Mouse (Mus musculus) liver (tissue): ENCODE results near the gene Gm12184.
"Not testable (repeated sequence)": the region's sequence is repeated elsewhere in the genome, so short reads cannot be mapped to it uniquely, and the experiment has no call there.

Experiments
- DNase-seq: peaks from one replicate; pipeline ENCODE4 v3.0.0-alpha.2; 2020; ENCODE audit warnings: mixed read lengths

The Gm12184 gene

GRCm38 (mm10) chr11:48821299-48821698 lies 5.2 kb downstream of the Gm12184 start:
- not testable (repeated sequence) for DNase-seq

GRCm38 (mm10) chr11:48820308-48820674 lies 6.2 kb downstream of the Gm12184 start:
- DNase-seq = no peak

GRCm38 (mm10) chr11:48819614-48820307 lies 6.7 kb downstream of the Gm12184 start:
- no peak for DNase-seq

- DNase-seq = peak; percentile 89
Observed at GRCm38 (mm10) chr11:48818346-48818745, 8.1 kb downstream of the Gm12184 start.

GRCm38 (mm10) chr11:48817794-48818193 lies 8.7 kb downstream of the Gm12184 start:
- DNase-seq = no peak

GRCm38 (mm10) chr11:48816800-48817665 lies 9.4 kb downstream of the Gm12184 start, which contains the start of gene Trim41:
Gene Trim41 (minus strand): TSS chr11:48817353.
- DNase-seq = peak; percentile 100

- DNase-seq = peak; percentile 32
Observed at GRCm38 (mm10) chr11:48816281-48816781, 10.1 kb downstream of the Gm12184 start.

- DNase-seq = no peak
Observed at GRCm38 (mm10) chr11:48815851-48816250, 10.6 kb downstream of the Gm12184 start.

- no peak for DNase-seq
Observed at GRCm38 (mm10) chr11:48813782-48814181, 12.7 kb downstream of the Gm12184 start.

- no peak for DNase-seq
Observed at GRCm38 (mm10) chr11:48810142-48810541, 16.3 kb downstream of the Gm12184 start.

- DNase-seq = no peak
Observed at GRCm38 (mm10) chr11:48809434-48809830, 17.0 kb downstream of the Gm12184 start.

GRCm38 (mm10) chr11:48808737-48809433 lies 17.6 kb downstream of the Gm12184 start:
- no peak for DNase-seq

GRCm38 (mm10) chr11:48808304-48808646 lies 18.2 kb downstream of the Gm12184 start:
- no peak for DNase-seq

GRCm38 (mm10) chr11:48807563-48808303 lies 18.7 kb downstream of the Gm12184 start:
- DNase-seq = no peak

GRCm38 (mm10) chr11:48806856-48807562 lies 19.4 kb downstream of the Gm12184 start:
- DNase-seq = peak; percentile 56

- DNase-seq = no peak
Observed at GRCm38 (mm10) chr11:48804922-48805321, 21.5 kb downstream of the Gm12184 start.

GRCm38 (mm10) chr11:48803988-48804387 lies 22.5 kb downstream of the Gm12184 start:
- DNase-seq = no peak

GRCm38 (mm10) chr11:48801831-48802772 lies 24.4 kb downstream of the Gm12184 start:
- no peak for DNase-seq

GRCm38 (mm10) chr11:48799921-48800701 lies 26.3 kb downstream of the Gm12184 start, which contains the start of gene Rack1:
Gene Rack1 (plus strand): TSS chr11:48800332.
- DNase-seq = peak; percentile 87
